Mouse (Mus musculus) hindbrain, embryonic 13.5 days (tissue): ENCODE results near the gene Srek1. TPM values are rescaled to one million over a fixed set of nuclear protein-coding genes. Genes with fewer than 3 reads are reported as not detected.

ENCODE experiments used
- ATAC-seq: fragments of 200-750 bp; cut with Nextera tagmentation; 2 replicates; pipeline ENCODE4 v1.8.0; 2017; ENCODE audit warnings: moderate TSS enrichment; ENCODE audit not compliant: low FRiP score
- H3K27ac ChIP-seq: fragments of 300-500 bp; sonication (generic); 2 replicates; pipeline ENCODE4 v1.5.1; 2015; ENCODE audit warnings: inconsistent platforms, mild to moderate bottlenecking, moderate library complexity
- H3K27me3 ChIP-seq: fragments of 300-500 bp; sonication (generic); 2 replicates; pipeline ENCODE4 v1.6.1; 2015; ENCODE audit warnings: mild to moderate bottlenecking, inconsistent platforms
- H3K36me3 ChIP-seq: fragments of 300-500 bp; sonication (generic); 2 replicates; pipeline ENCODE4 v1.6.1; 2015; ENCODE audit warnings: mild to moderate bottlenecking, inconsistent platforms
- H3K4me1 ChIP-seq: fragments of 300-500 bp; sonication (generic); replicated peaks from 2 replicates; pipeline ENCODE4 v1.6.1; 2015; ENCODE audit warnings: inconsistent platforms
- H3K4me2 ChIP-seq: fragments of 300-500 bp; sonication (generic); 2 replicates; pipeline ENCODE4 v1.6.1; 2015; ENCODE audit warnings: inconsistent platforms, mild to moderate bottlenecking, moderate library complexity
- H3K4me3 ChIP-seq: fragments of 300-500 bp; sonication (generic); 2 replicates; pipeline ENCODE4 v1.5.1; 2015; ENCODE audit warnings: mild to moderate bottlenecking, inconsistent platforms
- H3K9ac ChIP-seq: fragments of 300-500 bp; sonication (generic); 2 replicates; pipeline ENCODE4 v1.6.1; 2015; ENCODE audit warnings: mild to moderate bottlenecking, inconsistent platforms
- H3K9me3 ChIP-seq: fragments of 300-500 bp; sonication (generic); 2 replicates; pipeline ENCODE4 v1.6.1; 2016; ENCODE audit warnings: inconsistent platforms
- WGBS: fragments of 180-500 bp; shearing (Covaris S2); methylation state at CpG from one replicate; pipeline ENCODE4 v1.1.7; 2015; 5-methylcytosine and 5-hydroxymethylcytosine counted together
- polyA plus RNA-seq: library from polyadenylated mRNA; unstranded; fragments of >200 nt; fragmentation: Nextera tagmentation; extraction: Ambion mirVana; gene quantifications from 2 replicates; pipeline ENCODE4 v1.2.1, GENCODE M21; 2015

Gene Srek1
- polyA plus RNA-seq, 1 experiment from 2014 or later: 88.7 TPM

GRCm38 (mm10) chr13:103773407-103774118 lies 845 bp downstream of the Srek1 start:
- H3K9ac ChIP-seq: peak overlapping the region; percentile 81
- ATAC-seq: peak; percentile 82
- no peaks in the 10 kb centered on the region for H3K9me3 ChIP-seq
- H3K27me3 ChIP-seq: peaks cover 2% of the 10 kb centered on the region; the same call in 1 of the 2 replicates
- H3K27ac ChIP-seq: peak overlapping the region; percentile 99
- no peaks in the 10 kb centered on the region; the same call in 1 of the 2 replicates for H3K36me3 ChIP-seq
- H3K4me1 ChIP-seq: peaks cover 31% of the 10 kb centered on the region
- H3K4me2 ChIP-seq: peak overlapping the region; percentile 68
- WGBS: 3% methylated on average over 36 of the region's 36 CpGs
- H3K4me3 ChIP-seq: peak overlapping the region; percentile 66

- WGBS: 41% methylated on average over 5 of the region's 5 CpGs
- Histone ChIP-seq H3K4me2 (peak overlapping the region; percentile 68), H3K36me3 (peaks cover 2% of the 10 kb centered on the region), H3K4me3 (peak overlapping the region; percentile 66), H3K4me1 (peaks cover 31% of the 10 kb centered on the region), H3K9me3 (no peaks in the 10 kb centered on the region), H3K27me3 (no peaks in the 10 kb centered on the region), H3K27ac (0 out of 2 replicates have a peak overlapping the region, but pooled peaks have one; percentile 24), H3K9ac (peak overlapping the region; percentile 65)
- ATAC-seq: no peak
Measured at GRCm38 (mm10) chr13:103772917-103773316, 1.5 kb downstream of the Srek1 start.

GRCm38 (mm10) chr13:103770821-103771220 lies 3.6 kb downstream of the Srek1 start:
- no peak overlapping the region for H3K9ac ChIP-seq
- peaks cover 31% of the 10 kb centered on the region for H3K4me1 ChIP-seq
- H3K4me3 ChIP-seq: no peak overlapping the region
- no peaks in the 10 kb centered on the region for H3K9me3 ChIP-seq
- no peaks in the 10 kb centered on the region for H3K27me3 ChIP-seq
- peaks cover 13% of the 10 kb centered on the region for H3K36me3 ChIP-seq
- ATAC-seq: no peak
- no peak overlapping the region for H3K27ac ChIP-seq
- H3K4me2 ChIP-seq: no peak overlapping the region

GRCm38 (mm10) chr13:103767935-103768334 lies 6.5 kb downstream of the Srek1 start:
- no peak for ATAC-seq
- Histone ChIP-seq H3K4me1 (peaks cover 23% of the 10 kb centered on the region), H3K9ac (no peak overlapping the region), H3K36me3 (peaks cover 21% of the 10 kb centered on the region), H3K4me2 (no peak overlapping the region), H3K4me3 (no peak overlapping the region), H3K27me3 (no peaks in the 10 kb centered on the region), H3K27ac (no peak overlapping the region), H3K9me3 (no peaks in the 10 kb centered on the region)
- 81% methylated on average over 5 of the region's 5 CpGs for WGBS

- Histone ChIP-seq H3K27ac (no peak overlapping the region), H3K9ac (no peak overlapping the region), H3K36me3 (peaks cover 55% of the 10 kb centered on the region), H3K4me2 (no peak overlapping the region), H3K27me3 (no peaks in the 10 kb centered on the region), H3K9me3 (no peaks in the 10 kb centered on the region), H3K4me3 (no peak overlapping the region), H3K4me1 (no peaks in the 10 kb centered on the region)
- ATAC-seq: no peak
- 76% methylated on average over 1 of the region's 1 CpGs for WGBS
Measured at GRCm38 (mm10) chr13:103763640-103764039, 10.8 kb downstream of the Srek1 start.

DNA sequence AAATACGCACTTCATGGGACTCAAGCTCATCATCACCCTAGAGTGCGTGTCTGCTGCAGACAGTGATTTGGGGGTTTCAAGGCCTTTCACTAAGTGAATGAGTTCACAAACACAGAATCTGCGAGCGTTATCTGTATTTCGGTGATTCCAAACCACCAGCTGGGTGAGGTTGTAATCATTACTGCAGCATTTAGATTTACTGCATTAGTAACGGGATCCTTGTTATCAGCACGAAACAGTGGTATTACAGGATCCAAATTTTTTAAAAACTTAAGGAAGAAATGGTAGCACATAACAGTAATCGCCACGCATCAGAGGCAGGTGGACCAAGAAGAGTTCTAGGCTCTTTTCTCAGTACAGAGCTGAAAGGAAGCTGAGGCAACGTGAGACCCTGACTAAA lies 12.4 kb downstream of the Srek1 start:
- no peak overlapping the region for H3K9ac ChIP-seq
- ATAC-seq: no peak
- peaks cover 63% of the 10 kb centered on the region for H3K36me3 ChIP-seq
- no peak overlapping the region for H3K4me3 ChIP-seq
- no peaks in the 10 kb centered on the region for H3K27me3 ChIP-seq
- WGBS: 94% methylated on average over 10 of the region's 10 CpGs
- H3K4me2 ChIP-seq: no peak overlapping the region
- H3K27ac ChIP-seq: no peak overlapping the region
- H3K4me1 ChIP-seq: no peaks in the 10 kb centered on the region
- no peaks in the 10 kb centered on the region for H3K9me3 ChIP-seq

DNA sequence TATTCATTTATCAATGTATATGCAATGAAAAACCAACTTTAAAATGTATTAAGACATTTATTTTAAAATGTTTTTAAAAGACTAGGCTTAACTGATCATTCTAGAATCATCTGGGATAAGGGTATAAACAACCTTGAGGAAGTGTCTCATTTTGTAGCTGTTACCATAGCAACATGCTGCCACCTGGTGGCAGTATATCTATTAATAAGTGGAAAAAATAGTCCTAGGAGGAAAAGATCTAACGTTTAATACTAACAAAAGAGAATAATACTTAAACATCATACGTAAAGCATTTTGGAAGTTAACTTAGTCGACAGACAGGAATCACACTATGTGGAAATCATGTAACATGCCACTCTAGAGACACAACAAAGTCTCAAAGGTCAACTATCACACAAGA lies 23.0 kb downstream of the Srek1 start:
- ATAC-seq: no peak

DNA sequence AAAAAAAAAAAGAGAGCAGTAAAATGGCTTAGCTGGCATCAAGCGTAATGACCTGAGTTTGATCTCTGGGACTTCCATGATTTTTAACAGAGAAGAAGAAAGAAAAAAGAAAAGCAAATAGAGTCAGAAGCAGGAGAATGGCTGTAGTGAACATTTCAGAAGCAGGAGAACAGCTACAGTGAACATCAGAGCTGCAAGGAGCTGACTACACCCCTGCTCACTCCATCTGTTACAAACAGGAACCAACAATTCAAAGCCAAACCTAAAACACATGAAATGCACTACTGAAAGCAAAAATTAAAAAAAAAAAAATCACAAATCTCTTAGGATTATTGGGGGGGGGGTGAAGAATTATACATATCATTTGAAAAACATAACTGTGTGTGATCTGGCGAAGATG lies 28.7 kb downstream of the Srek1 start:
- H3K9ac ChIP-seq: no peak overlapping the region
- no peak for ATAC-seq
- no peak overlapping the region for H3K4me2 ChIP-seq
- WGBS: 99% methylated on average over 2 of the region's 2 CpGs
- no peak overlapping the region for H3K4me3 ChIP-seq
- no peaks in the 10 kb centered on the region for H3K4me1 ChIP-seq
- H3K27me3 ChIP-seq: no peaks in the 10 kb centered on the region
- H3K9me3 ChIP-seq: no peaks in the 10 kb centered on the region
- no peak overlapping the region for H3K27ac ChIP-seq
- H3K36me3 ChIP-seq: peaks cover 74% of the 10 kb centered on the region

More for the DNA sequence above, 23.0 kb downstream of the Srek1 start:
- Histone ChIP-seq H3K27ac (no peak overlapping the region), H3K4me3 (no peak overlapping the region), H3K9me3 (no peaks in the 10 kb centered on the region), H3K9ac (no peak overlapping the region), H3K4me1 (no peaks in the 10 kb centered on the region), H3K4me2 (no peak overlapping the region), H3K36me3 (peaks cover 64% of the 10 kb centered on the region), H3K27me3 (no peaks in the 10 kb centered on the region)
- 65% methylated on average over 3 of the region's 3 CpGs for WGBS

- no peak overlapping the region for H3K27ac ChIP-seq
- H3K9ac ChIP-seq: no peak overlapping the region
- H3K9me3 ChIP-seq: no peaks in the 10 kb centered on the region
- H3K4me3 ChIP-seq: no peak overlapping the region
- no peaks in the 10 kb centered on the region for H3K4me1 ChIP-seq
- no peak for ATAC-seq
- H3K4me2 ChIP-seq: no peak overlapping the region
- no peaks in the 10 kb centered on the region for H3K27me3 ChIP-seq
- peaks cover 70% of the 10 kb centered on the region for H3K36me3 ChIP-seq
- 97% methylated on average over 4 of the region's 4 CpGs for WGBS
Measured at GRCm38 (mm10) chr13:103745160-103745559, 29.2 kb downstream of the Srek1 start.

DNA sequence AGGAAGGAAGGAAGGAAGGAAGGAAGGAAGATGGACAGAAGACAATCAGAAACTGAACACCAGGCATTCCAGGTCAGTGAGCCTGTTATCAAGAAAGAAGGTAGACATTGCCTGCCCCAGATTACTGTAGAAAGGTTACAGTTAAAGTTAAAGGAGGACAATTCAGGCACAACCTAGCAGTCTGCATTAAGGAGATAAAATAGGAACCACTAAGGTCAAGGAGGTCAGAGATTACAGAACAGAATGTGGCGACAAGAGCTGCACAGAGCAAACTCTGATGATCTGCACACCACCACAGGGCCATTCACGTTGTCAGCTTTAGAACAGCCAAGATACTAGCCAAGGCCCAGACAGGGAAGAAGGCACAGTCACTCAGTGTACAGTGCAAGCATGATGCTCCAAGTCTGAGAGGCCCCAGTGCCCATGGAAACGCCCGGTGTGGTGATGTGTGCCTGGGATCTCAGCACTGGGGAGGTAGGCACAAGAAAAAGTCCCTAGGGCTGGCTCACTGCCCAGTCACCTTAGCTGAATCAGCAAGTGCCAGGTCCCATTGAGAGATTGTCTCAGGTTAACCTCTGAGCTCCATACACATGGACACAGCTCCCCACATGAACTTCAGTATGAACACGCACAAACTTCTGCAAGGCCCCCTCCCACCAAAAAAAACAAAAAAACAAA lies 38.9 kb downstream of the Srek1 start:
- WGBS: 96% methylated on average over 5 of the region's 5 CpGs
- H3K4me1 ChIP-seq: no peaks in the 10 kb centered on the region
- ATAC-seq: no peak; the same call in 1 of the 2 replicates
- no peak overlapping the region for H3K9ac ChIP-seq
- H3K27ac ChIP-seq: no peak overlapping the region
- H3K4me2 ChIP-seq: no peak overlapping the region
- no peaks in the 10 kb centered on the region for H3K9me3 ChIP-seq
- no peaks in the 10 kb centered on the region for H3K27me3 ChIP-seq
- no peak overlapping the region for H3K4me3 ChIP-seq
- H3K36me3 ChIP-seq: peaks cover 49% of the 10 kb centered on the region

GRCm38 (mm10) chr13:103726872-103727271 lies 47.5 kb downstream of the Srek1 start:
- Histone ChIP-seq H3K4me1 (no peaks in the 10 kb centered on the region), H3K9ac (no peak overlapping the region), H3K36me3 (peaks cover 5% of the 10 kb centered on the region; the same call in 1 of the 2 replicates), H3K4me2 (no peak overlapping the region), H3K4me3 (no peak overlapping the region), H3K9me3 (peaks cover 6% of the 10 kb centered on the region; the same call in 1 of the 2 replicates), H3K27me3 (no peaks in the 10 kb centered on the region), H3K27ac (no peak overlapping the region)
- 88% methylated on average over 2 of the region's 2 CpGs for WGBS
- no peak for ATAC-seq

GRCm38 (mm10) chr13:103711406-103712025 lies 62.9 kb downstream of the Srek1 start:
- Histone ChIP-seq H3K27ac (peak overlapping the region; percentile 14), H3K27me3 (no peaks in the 10 kb centered on the region), H3K9ac (no peak overlapping the region), H3K36me3 (no peaks in the 10 kb centered on the region), H3K9me3 (no peaks in the 10 kb centered on the region), H3K4me2 (no peak overlapping the region), H3K4me1 (peaks cover 6% of the 10 kb centered on the region), H3K4me3 (no peak overlapping the region)
- ATAC-seq: 0 out of 2 replicates have a peak, but pooled peaks have one; percentile 32
- WGBS: 62% methylated on average over 11 of the region's 11 CpGs
